Mouse (Mus musculus) gastrocnemius, postnatal 36 days (tissue): Measurements from ENCODE around the gene Nat8. TPM values are rescaled to one million over a fixed set of nuclear protein-coding genes. Genes with fewer than 3 reads are reported as not detected.
"Not testable (repeated sequence)": the region's sequence is repeated elsewhere in the genome, so short reads cannot be mapped to it uniquely, and the experiment has no call there.

Experiments used
- DNase-seq, 2 experiments: peaks; one replicate each; pipeline ENCODE4 v3.0.0; 2022
- intact Hi-C: fragments of 180-260 bp; cut with DNase I; formaldehyde crosslinking; loops from one replicate; pipeline ENCODE4 v1.15.1; 2025
- long read RNA-seq, 2 experiments: library from polyadenylated mRNA; stranded (forward); transcript quantifications; one replicate each; pipeline ENCODE4 v2.0.0; 2021
- total RNA-seq, 2 experiments: library from RNA; stranded (reverse); gene quantifications; 2 replicates each; pipeline ENCODE4 v1.2.3; 2021

Gene Nat8
- total RNA-seq = not detected
- long read RNA-seq, experiment 1 = 0 reads
- long read RNA-seq, experiment 2 = 0 reads

DNA sequence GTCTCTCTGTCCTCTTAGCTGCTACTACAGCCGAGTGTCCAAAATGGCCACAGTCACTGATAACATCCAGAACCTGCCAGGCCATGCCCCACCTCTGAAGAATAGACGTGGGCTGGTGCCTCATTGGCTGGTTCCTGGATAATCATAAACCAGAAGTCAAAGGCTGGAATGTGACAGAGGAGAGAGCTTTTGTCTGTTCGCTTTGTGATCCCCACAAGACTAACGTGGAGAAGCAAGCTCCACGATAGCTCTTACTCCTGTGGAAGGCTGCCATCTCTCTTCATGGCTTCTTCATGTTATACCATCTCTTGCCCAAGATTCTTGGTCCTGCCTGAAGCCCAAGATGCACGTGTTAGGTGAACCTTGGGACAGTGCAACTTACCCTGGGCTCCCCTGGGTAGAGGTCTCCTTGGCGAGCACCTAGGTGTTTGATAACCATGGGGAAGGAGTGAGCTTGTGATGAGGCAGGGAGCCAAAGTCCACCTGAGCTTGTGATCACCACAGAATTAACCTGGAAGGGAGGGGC lies at the start of gene Nat8:
Nat8 (minus strand) TSS at position 287 of the 526 bp plus-strand sequence.
- intact Hi-C loops = loop anchor here (5.0 to 10.0 kb wide), 2 partner anchors 70 to 173 kb away; partner anchors contain the start of gene Nat8f4
- no peak for DNase-seq

DNA sequence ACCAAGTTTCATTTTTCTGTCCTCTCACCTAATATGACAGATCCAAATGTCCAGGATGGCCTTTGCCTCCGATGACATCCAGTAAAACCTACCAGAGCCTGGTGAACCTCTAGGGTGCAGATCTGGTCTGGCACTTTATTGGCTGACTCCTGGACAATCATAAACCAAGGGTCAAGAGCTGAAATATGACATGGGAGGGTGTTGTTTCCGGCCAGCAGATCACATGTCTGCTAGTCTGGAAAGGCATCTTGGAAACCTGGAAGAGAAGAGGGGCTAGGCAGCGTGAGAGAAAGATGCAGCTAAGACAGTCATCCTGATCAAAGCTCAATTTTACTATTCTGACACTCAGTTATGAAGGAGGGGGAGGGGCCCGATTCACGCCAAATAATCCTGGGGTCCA lies 37.1 kb upstream of the Nat8 start, which contains the start of gene Nat8f2:
Nat8f2 (minus strand) TSS at position 153 of the 400 bp plus-strand sequence.
- DNase-seq, intact Hi-C loops: not testable (repeated sequence)

- intact Hi-C loops = no loop called here
- no peak for DNase-seq
Measured at GRCm38 (mm10) chr6:85867726-85868690, 36.1 kb upstream of the Nat8 start.

GRCm38 (mm10) chr6:85866995-85867394 lies 35.1 kb upstream of the Nat8 start:
- intact Hi-C loops = not testable (repeated sequence)

GRCm38 (mm10) chr6:85866166-85866565 lies 34.3 kb upstream of the Nat8 start:
- DNase-seq, intact Hi-C loops: not testable (repeated sequence)

More at GRCm38 (mm10) chr6:85866995-85867394, 35.1 kb upstream of the Nat8 start:
- DNase-seq = not testable (repeated sequence)

GRCm38 (mm10) chr6:85864900-85865639 lies 33.2 kb upstream of the Nat8 start:
- DNase-seq, intact Hi-C loops: not testable (repeated sequence)

DNA sequence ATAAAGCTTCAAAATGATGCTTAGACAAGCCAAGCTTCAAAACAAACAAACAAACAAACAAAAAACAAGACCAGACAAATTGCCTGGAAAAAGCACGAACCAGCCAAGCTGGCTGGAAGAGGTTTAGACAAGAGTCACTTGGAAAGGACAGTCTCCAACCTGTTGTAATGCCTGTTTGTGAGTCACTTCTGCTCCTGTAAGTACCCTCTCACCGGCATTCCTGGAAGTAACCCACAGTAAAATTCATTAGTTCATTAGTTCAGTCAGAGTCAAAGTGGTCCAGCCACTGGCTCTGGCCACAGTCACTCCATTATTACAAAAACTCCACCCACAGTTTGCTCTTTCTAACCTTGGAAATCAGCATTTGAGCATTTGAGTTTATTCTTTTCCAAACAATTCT lies 32.0 kb upstream of the Nat8 start:
- no peak for DNase-seq
- intact Hi-C loops = no loop called here

- no peak for DNase-seq
- intact Hi-C loops = no loop called here
Measured at GRCm38 (mm10) chr6:85863136-85863535, 31.3 kb upstream of the Nat8 start.

- intact Hi-C loops = no loop called here
- DNase-seq = no peak
Measured at GRCm38 (mm10) chr6:85862565-85862964, 30.7 kb upstream of the Nat8 start.

DNA sequence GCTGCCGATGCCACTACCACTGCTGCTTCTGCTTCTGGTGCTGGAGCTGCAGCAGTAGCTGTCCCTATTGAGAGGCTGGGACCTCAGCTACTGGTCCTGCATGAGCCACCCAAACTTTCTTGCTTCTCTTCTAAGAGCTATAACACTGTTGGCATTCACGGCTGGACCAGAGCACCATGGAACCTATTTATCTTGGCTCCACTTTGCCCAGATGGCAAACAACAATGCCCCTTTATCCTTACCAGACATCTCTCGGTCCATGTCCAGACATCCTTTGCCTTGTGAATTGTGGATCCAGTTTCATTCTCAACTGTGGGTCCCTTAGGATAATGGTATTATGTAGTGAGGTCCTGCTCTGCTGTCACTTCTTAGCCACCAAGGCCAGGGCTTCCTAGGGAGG lies 29.4 kb upstream of the Nat8 start:
- no peak for DNase-seq
- intact Hi-C loops = no loop called here

DNA sequence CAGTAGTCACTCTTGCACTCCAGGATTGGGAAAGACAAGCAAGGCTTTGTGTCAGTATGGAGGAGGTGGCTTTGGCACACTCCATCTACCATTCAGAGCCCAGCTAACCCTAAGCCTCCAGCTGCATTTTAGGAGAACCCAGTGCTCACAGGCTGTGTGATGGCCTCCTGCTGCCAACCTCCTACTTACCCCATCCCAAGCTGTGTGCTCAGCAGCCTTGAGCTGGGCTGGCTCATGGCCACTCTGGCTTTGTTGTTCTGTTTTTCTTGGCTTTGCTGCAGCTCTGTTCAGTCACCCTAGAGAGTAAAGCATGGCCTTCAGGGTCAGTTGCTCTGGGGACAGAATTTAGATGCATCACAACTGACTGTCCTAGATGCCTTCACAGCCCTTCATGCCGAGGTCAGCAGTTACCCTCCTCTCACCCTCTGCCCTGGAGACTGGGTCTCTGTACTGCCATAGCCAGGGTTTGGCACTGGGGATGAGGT lies 24.4 kb upstream of the Nat8 start:
- DNase-seq = peak; percentile 30 to 36
- intact Hi-C loops = no loop called here

GRCm38 (mm10) chr6:85853481-85853880 lies 21.6 kb upstream of the Nat8 start:
- intact Hi-C loops = no loop called here
- DNase-seq = no peak

GRCm38 (mm10) chr6:85851062-85851773 lies 19.3 kb upstream of the Nat8 start:
- DNase-seq = no peak
- intact Hi-C loops = no loop called here

GRCm38 (mm10) chr6:85849240-85849639 lies 17.4 kb upstream of the Nat8 start:
- intact Hi-C loops = no loop called here
- no peak for DNase-seq

DNA sequence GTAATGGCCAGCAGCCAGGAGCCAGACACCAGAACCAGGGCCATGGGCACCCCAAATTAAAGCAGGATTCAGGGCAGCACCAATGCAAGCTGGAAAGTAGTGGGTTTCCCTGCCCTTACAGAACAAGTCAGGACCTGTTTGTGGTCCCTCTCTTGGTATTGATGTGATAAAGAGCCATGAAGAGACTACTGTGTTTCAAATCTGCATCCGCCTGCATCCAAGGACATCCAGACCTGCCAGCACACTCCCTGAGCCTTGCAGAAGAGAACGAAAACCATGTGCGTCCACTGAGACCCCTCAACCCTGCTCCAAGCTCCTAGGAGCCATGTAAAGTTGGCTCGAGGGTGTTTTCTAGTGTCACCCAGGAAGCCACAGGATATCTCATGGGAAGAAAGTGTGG lies 16.3 kb upstream of the Nat8 start:
- DNase-seq = no peak
- intact Hi-C loops = no loop called here

DNA sequence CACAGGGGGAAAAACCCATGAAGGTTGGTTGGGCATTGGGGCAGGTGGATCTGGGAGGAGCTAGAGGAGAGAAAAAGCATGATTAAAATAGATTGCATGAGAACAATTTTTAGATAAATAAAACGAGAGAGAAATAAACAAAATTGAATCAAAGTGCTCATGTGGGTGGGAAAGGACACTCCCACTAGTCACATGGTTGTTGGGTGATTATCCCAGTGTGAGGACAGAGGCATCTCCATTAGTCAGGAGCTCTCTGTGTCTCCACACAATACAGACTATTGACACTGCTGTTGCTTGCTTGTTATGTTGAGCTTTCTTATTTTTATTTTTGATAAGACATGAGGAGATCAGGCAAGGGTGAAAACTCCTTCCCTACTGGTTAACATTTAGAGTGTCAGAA lies 15.0 kb upstream of the Nat8 start:
- intact Hi-C loops = no loop called here
- no peak for DNase-seq

- DNase-seq, intact Hi-C loops: not testable (repeated sequence)
Measured at GRCm38 (mm10) chr6:85843677-85844458, 12.0 kb upstream of the Nat8 start.

DNA sequence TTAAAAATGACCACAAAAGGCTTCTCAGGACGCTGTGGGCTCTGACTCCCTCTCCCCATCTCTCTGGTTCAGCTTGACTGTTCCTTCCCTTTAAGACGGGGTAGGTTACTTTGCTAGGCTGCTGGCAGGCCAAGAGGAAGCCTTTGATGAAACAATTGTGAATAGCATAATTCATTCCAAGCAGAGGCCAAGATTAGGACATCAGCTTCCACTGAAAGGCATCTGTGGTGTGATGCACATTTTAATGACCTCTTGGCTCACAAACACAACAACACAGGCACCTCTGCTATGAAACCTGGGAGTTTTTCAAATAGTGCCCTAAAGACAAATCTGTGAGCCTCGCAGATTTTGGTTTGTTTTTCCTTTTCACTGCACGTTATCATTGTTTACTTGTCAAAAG lies 8.1 kb upstream of the Nat8 start:
- intact Hi-C loops = loop anchor here (5.0 to 10.0 kb wide), 2 partner anchors 52 to 165 kb away; no protein-coding TSS in a partner anchor

GRCm38 (mm10) chr6:85838674-85839073 lies 6.8 kb upstream of the Nat8 start:
- intact Hi-C loops = loop anchor here (5.0 to 10.0 kb wide), 2 partner anchors 54 to 166 kb away; no protein-coding TSS in a partner anchor

More for the DNA sequence above, 8.1 kb upstream of the Nat8 start:
- no peak for DNase-seq

More at GRCm38 (mm10) chr6:85838674-85839073, 6.8 kb upstream of the Nat8 start:
- no peak for DNase-seq
